10 mouse cellular contexts compared by ENCODE assay signal in genomic region chr5:106451681-106452440, GRCm38 (mm10). TPM values are rescaled to one million over a fixed set of nuclear protein-coding genes. Genes with fewer than 3 reads are reported as not detected.
DNase-seq lines count a peak whose midpoint lies in the region; ATAC-seq lines count a peak whose summit lies in the region.
"Had no signal": no experiment of that assay in that cellular context is flagged by ENCODE, and none has a peak within 500 bp of the region (broad histone marks: within the 10 kb centered on the region; RNA-seq: fewer than 3 reads in every experiment).

No protein-coding gene starts in this region.

- H3K9me3 ChIP-seq in hindbrain, embryonic 12.5 days (replicated peaks) = no peaks in the 10 kb centered on the region
- no peaks in the 10 kb centered on the region for H3K9me3 ChIP-seq in neural tube, embryonic 12.5 days

- H3K27me3 ChIP-seq in hindbrain, embryonic 12.5 days = peaks cover 90% of the 10 kb centered on the region
- H3K27me3 ChIP-seq in neural tube, embryonic 12.5 days (replicated peaks) = peaks cover 90% of the 10 kb centered on the region

- H3K9ac ChIP-seq in hindbrain, embryonic 12.5 days = no peak overlapping the region
- no peak overlapping the region for H3K9ac ChIP-seq in neural tube, embryonic 12.5 days

- peaks cover 17% of the 10 kb centered on the region for H3K4me1 ChIP-seq in hindbrain, embryonic 12.5 days
- peaks cover 17% of the 10 kb centered on the region for H3K4me1 ChIP-seq in neural tube, embryonic 12.5 days

- 0 out of 2 replicates have a peak overlapping the region, but pooled peaks have one; percentile 22 for H3K4me2 ChIP-seq in hindbrain, embryonic 12.5 days (replicated peaks)
- peak overlapping the region; percentile 32; the same call in 1 of the 2 replicates for H3K4me2 ChIP-seq in neural tube, embryonic 12.5 days (replicated peaks)

- intact Hi-C loops in heart, postnatal 25 days (cut with DNase I) = no loop called here

- WGBS in hindbrain, embryonic 12.5 days = under 1% methylated on average over 32 of the region's 32 CpGs
- under 1% methylated on average over 32 of the region's 32 CpGs for WGBS in neural tube, embryonic 12.5 days

- ATAC-seq in hindbrain, embryonic 12.5 days (ENCODE audit: low FRiP score) = peak; percentile 42; the same call in 1 of the 2 replicates
- ATAC-seq in neural tube, embryonic 12.5 days (ENCODE audit: low FRiP score, low read depth) = no peak

- no peaks in the 10 kb centered on the region for H3K36me3 ChIP-seq in hindbrain, embryonic 12.5 days
- no peaks in the 10 kb centered on the region for H3K36me3 ChIP-seq in neural tube, embryonic 12.5 days

- H3K27ac ChIP-seq in hindbrain, embryonic 12.5 days = no peak overlapping the region
- no peak overlapping the region for H3K27ac ChIP-seq in neural tube, embryonic 12.5 days

- H3K4me3 ChIP-seq in hindbrain, embryonic 12.5 days = peak overlapping the region; percentile 10
- H3K4me3 ChIP-seq in neural tube, embryonic 12.5 days = no peak overlapping the region

- peak; percentile 20 for DNase-seq in heart, postnatal 4 days
- DNase-seq in heart, postnatal 25 days (ENCODE audit: low spot score) = no peak
- DNase-seq in cerebellum, postnatal 10 days = peak; percentile 79 to 84
- DNase-seq in adrenal gland, postnatal 4 days (ENCODE audit: low spot score in 2 of 2) = no peak
- DNase-seq in layer of hippocampus, postnatal 14 days (ENCODE audit: low spot score in 2 of 2) = no peak
- DNase-seq in frontal cortex, postnatal 25 days (ENCODE audit: low spot score in 2 of 2) = no peak
- DNase-seq: adrenal gland, postnatal 25 days; lung, adult 18-20 months had no signal

RNA-seq across cellular contexts. Expression of gene Barhl2, which starts 6.1 kb away (rescaled TPM):
- total RNA-seq in heart, postnatal 4 days (2021) = not detected
- total RNA-seq in heart, postnatal 25 days (2021) = not detected
- polyA plus RNA-seq in hindbrain, embryonic 12.5 days (2016; fragmentation: Nextera tagmentation; extraction: Ambion mirVana) = 1.3 and 1.4 TPM in 2 replicates
- polyA plus RNA-seq in neural tube, embryonic 12.5 days (2016; fragmentation: Nextera tagmentation; extraction: Ambion mirVana) = 2.9 and 3.4 TPM in 2 replicates
- total RNA-seq in adrenal gland, postnatal 4 days (2021) = not detected
- under 1 TPM; 0.17 to 0.32 TPM for total RNA-seq in layer of hippocampus, postnatal 14 days (2021)
- total RNA-seq: adrenal gland, postnatal 25 days had no signal

Comparison
In these comparisons a context has a peak if more than half of its experiments do, and no peak if none do; other contexts are left out.
1. DNase-seq: peak in heart, postnatal 4 days (single experiment) and cerebellum, postnatal 10 days (2 of 2); none in heart, postnatal 25 days (single experiment), adrenal gland, postnatal 4 days (0 of 2), layer of hippocampus, postnatal 14 days (0 of 2) and frontal cortex, postnatal 25 days (0 of 2).